Mouse (Mus musculus): ENCODE measurements around the gene Uaca. TPM values are rescaled to one million over a fixed set of nuclear protein-coding genes. Genes with fewer than 3 reads are reported as not detected.

The Uaca gene
- total and polyA plus RNA-seq, 3 experiments: 0.17 to 0.34 TPM; not detected in 1

DNA sequence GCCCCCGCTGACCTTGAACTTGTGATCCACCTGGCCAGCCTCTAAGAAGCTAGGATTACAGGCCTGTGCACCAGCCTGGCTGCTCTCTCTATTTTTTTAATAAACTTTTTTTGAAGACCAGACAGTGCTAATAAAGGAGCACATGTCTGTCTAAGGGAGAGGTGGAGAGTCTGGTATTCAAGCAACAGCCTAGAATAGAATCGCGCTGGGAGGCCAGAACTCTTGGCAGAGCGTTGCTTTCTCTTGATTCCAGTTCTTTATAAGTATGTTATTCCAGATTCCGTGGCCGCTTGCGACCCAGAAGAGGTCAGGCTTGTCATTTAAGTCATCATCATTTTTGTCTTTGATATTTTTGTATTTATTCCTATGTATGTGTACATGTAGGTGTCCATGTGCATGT, 31.2 kb downstream of the Uaca start:
- no peaks in the 10 kb centered on the region for H3K79me2 ChIP-seq (replicated peaks; ENCODE audit: control insufficient read depth, extremely low read depth, insufficient read depth, poor library complexity, severe bottlenecking)
- no peak overlapping the region for H3K9ac ChIP-seq (ENCODE audit: insufficient read depth, low read depth)
- H3K36me3 ChIP-seq (replicated peaks in 1 of 2; ENCODE audit: control insufficient read depth in 1 of 2, insufficient read depth in 1 of 2, low read length in 1 of 2): no peaks in the 10 kb centered on the region
- no peak for TF ChIP-seq SIN3A (IDR thresholded peaks at IDR 0.05; ENCODE audit: low read length)
- no peak for TF ChIP-seq UBTF (IDR thresholded peaks at IDR 0.05; ENCODE audit: low read depth, low read length)
- TF ChIP-seq NELFE (IDR thresholded peaks at IDR 0.05; ENCODE audit: low read depth, low read length): no peak
- TF ChIP-seq CHD2 (IDR thresholded peaks at IDR 0.05; ENCODE audit: low read length): no peak
- TF ChIP-seq GABPA (IDR thresholded peaks at IDR 0.05; ENCODE audit: insufficient replicate concordance, low read depth, low read length): no peak
- TF ChIP-seq HCFC1 (IDR thresholded peaks at IDR 0.05; ENCODE audit: low read depth, low read length): no peak
- TF ChIP-seq TBP (conservative IDR thresholded peaks at IDR 0.05; ENCODE audit: low read depth, low read length): no peak
- no peak for TF ChIP-seq CHD1 (IDR thresholded peaks at IDR 0.05; ENCODE audit: low read depth, low read length)
- TF ChIP-seq MYC (IDR thresholded peaks at IDR 0.05; ENCODE audit: low read depth, low read length): no peak
- no peak for TF ChIP-seq POLR2A (IDR thresholded peaks at IDR 0.05; ENCODE audit: low read depth, low read length)
- no peak for TF ChIP-seq MXI1 (IDR thresholded peaks at IDR 0.05; ENCODE audit: low read depth, low read length)
- TF ChIP-seq ZNF384 (IDR thresholded peaks at IDR 0.05; ENCODE audit: low read depth, low read length): no peak
- TF ChIP-seq JUND (conservative IDR thresholded peaks at IDR 0.05; ENCODE audit: low read depth, low read length): no peak
- no peak for TF ChIP-seq JUN (IDR thresholded peaks at IDR 0.05; ENCODE audit: insufficient read depth, low read depth, low read length)
- TF ChIP-seq ZC3H11A (IDR thresholded peaks at IDR 0.05; ENCODE audit: low read depth, low read length): no peak
- no peak for TF ChIP-seq EP300 (IDR thresholded peaks at IDR 0.05; ENCODE audit: low read length)
- TF ChIP-seq USF2 (conservative IDR thresholded peaks at IDR 0.05; ENCODE audit: low read depth, low read length): no peak
- no peak for TF ChIP-seq MEF2A (IDR thresholded peaks at IDR 0.05; ENCODE audit: borderline replicate concordance, low read depth, low read length)
- TF ChIP-seq POLR2AphosphoS2 (IDR thresholded peaks at IDR 0.05; ENCODE audit: low read depth, low read length): no peak
- TF ChIP-seq MAZ (IDR thresholded peaks at IDR 0.05; ENCODE audit: low read depth, low read length): no peak
- no peak overlapping the region for H3K4me3 ChIP-seq (replicated peaks in 1 of 3; ENCODE audit: low read depth in 2 of 3, low read length in 2 of 3, poor library complexity in 1 of 3)
- no peak for DNase-seq (ENCODE audit: extremely low read depth)
- in situ Hi-C loops (cut with MboI; ENCODE audit: low pct_ligation_motif_present, low pct_unique_long_range_greater_than_20kb, low sequenced_read_pairs): no loop called here
- dilution Hi-C loops (cut with MboI; ENCODE audit: extremely low pct_ligation_motif_present, extremely low pct_unique_long_range_greater_than_20kb, low sequenced_read_pairs): no loop called here
- H3K27me3 ChIP-seq (replicated peaks): no peaks in the 10 kb centered on the region
- no peak overlapping the region for H3K27ac ChIP-seq (ENCODE audit: insufficient read depth, low read depth)
- no peak overlapping the region for H3K4me2 ChIP-seq (ENCODE audit: insufficient read depth, low read depth, poor library complexity, severe bottlenecking)
- no peaks in the 10 kb centered on the region for H3K9me3 ChIP-seq (replicated peaks; ENCODE audit: low read length)
- peaks cover 0 to 30% of the 10 kb centered on the region in 2 experiments; a peak in 2 of 4 replicates for H3K4me1 ChIP-seq (ENCODE audit: control insufficient read depth in 1 of 2, insufficient read depth in 2 of 2)

DNA sequence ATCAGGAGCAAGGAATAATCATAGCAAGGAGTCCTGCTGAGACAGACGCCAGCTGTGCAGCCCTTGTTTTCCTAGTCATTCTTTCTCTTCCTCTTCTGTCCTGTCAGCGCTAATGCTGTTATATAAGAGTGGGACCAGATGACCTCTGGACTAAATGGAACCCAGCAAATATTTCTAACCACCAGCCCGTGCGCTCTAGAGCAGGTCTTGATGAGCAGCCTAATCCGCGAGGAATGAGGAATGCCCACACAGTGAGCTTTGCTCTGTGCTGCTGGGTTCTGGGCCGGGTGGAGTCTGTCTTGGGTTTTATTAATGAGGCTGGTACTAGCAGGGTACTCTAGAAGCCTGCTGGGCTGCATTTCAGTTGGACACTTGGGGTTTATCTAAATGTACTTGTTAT, 32.4 kb downstream of the Uaca start:
- in situ Hi-C loops (cut with MboI; ENCODE audit: low pct_ligation_motif_present, low pct_unique_long_range_greater_than_20kb, low sequenced_read_pairs) (no loop called here), dilution Hi-C loops (cut with MboI; ENCODE audit: extremely low pct_ligation_motif_present, extremely low pct_unique_long_range_greater_than_20kb, low sequenced_read_pairs) (no loop called here)
- H3K9me3 ChIP-seq (replicated peaks; ENCODE audit: low read length): no peaks in the 10 kb centered on the region
- no peak overlapping the region for H3K9ac ChIP-seq (ENCODE audit: insufficient read depth, low read depth)
- no peaks in the 10 kb centered on the region for H3K79me2 ChIP-seq (replicated peaks; ENCODE audit: control insufficient read depth, extremely low read depth, insufficient read depth, poor library complexity, severe bottlenecking)
- H3K27me3 ChIP-seq (replicated peaks): no peaks in the 10 kb centered on the region
- DNase-seq (ENCODE audit: extremely low read depth): no peak
- no peak overlapping the region for H3K4me3 ChIP-seq (replicated peaks in 1 of 3; ENCODE audit: low read depth in 2 of 3, low read length in 2 of 3, poor library complexity in 1 of 3)
- peaks cover 0 to 30% of the 10 kb centered on the region in 2 experiments; a peak in 2 of 4 replicates for H3K4me1 ChIP-seq (ENCODE audit: control insufficient read depth in 1 of 2, insufficient read depth in 2 of 2)
- TF ChIP-seq CHD2 (IDR thresholded peaks at IDR 0.05; ENCODE audit: low read length): no peak
- no peak for TF ChIP-seq MXI1 (IDR thresholded peaks at IDR 0.05; ENCODE audit: low read depth, low read length)
- TF ChIP-seq E2F4 (IDR thresholded peaks at IDR 0.05; ENCODE audit: insufficient replicate concordance, low read depth, low read length): no peak
- TF ChIP-seq GABPA (IDR thresholded peaks at IDR 0.05; ENCODE audit: insufficient replicate concordance, low read depth, low read length): no peak
- TF ChIP-seq ZMIZ1 (IDR thresholded peaks at IDR 0.05; ENCODE audit: low read depth, low read length): no peak
- no peak for TF ChIP-seq CTCF (conservative IDR thresholded peaks at IDR 0.05 in 1 of 2, IDR thresholded peaks at IDR 0.05 in 1 of 2; ENCODE audit: low read depth in 2 of 2, low read length in 2 of 2)
- TF ChIP-seq MAX (IDR thresholded peaks at IDR 0.05; ENCODE audit: low read length): no peak
- no peak for TF ChIP-seq EP300 (IDR thresholded peaks at IDR 0.05; ENCODE audit: low read length)
- no peak for TF ChIP-seq MYC (IDR thresholded peaks at IDR 0.05; ENCODE audit: low read depth, low read length)
- TF ChIP-seq KAT2A (IDR thresholded peaks at IDR 0.05; ENCODE audit: insufficient replicate concordance, low read length): no peak
- TF ChIP-seq NRF1 (IDR thresholded peaks at IDR 0.05; ENCODE audit: low read depth, low read length): no peak
- no peak for TF ChIP-seq BHLHE40 (IDR thresholded peaks at IDR 0.05; ENCODE audit: low read depth, low read length)
- H3K36me3 ChIP-seq (replicated peaks in 1 of 2; ENCODE audit: control insufficient read depth in 1 of 2, insufficient read depth in 1 of 2, low read length in 1 of 2): no peaks in the 10 kb centered on the region
- H3K27ac ChIP-seq (ENCODE audit: insufficient read depth, low read depth): no peak overlapping the region
- H3K4me2 ChIP-seq (ENCODE audit: insufficient read depth, low read depth, poor library complexity, severe bottlenecking): no peak overlapping the region
